Mouse (Mus musculus): ENCODE measurements around the gene Dmrta2.

DNA sequence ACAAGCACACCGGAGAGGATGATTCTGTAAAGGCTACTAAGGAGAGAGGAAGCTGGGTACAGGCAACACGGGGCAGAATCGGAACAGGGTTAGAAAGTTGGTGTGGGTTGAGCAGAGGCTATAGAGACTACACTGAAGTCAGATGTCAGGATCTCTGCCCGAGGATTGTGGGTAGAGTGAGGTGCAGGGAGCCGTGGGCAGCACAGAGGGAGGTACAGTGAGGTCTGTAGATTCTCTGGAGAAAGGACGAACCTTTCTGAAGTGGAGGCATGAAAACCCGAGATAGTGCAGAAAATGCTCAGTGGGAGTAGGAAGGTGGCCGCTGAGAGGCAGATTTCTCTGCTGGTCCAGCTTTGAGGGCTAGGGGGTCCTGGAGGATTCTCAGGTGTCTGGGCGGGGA is 8.4 kb downstream of the Dmrta2 start:
- no peak for TF ChIP-seq CTCF (conservative IDR thresholded peaks at IDR 0.05; ENCODE audit: insufficient read depth, insufficient read length, low read depth, low read length)
- TF ChIP-seq POLR2A (IDR thresholded peaks at IDR 0.05; ENCODE audit: low read depth, low read length): no peak

Data from kidney, adult 2 months (tissue).